Mouse (Mus musculus): ENCODE data around the gene Olfr320. TPM values are rescaled to one million over a fixed set of nuclear protein-coding genes. Genes with fewer than 3 reads are reported as not detected.
"Not testable (repeated sequence)": the region's sequence is repeated elsewhere in the genome, so short reads cannot be mapped to it uniquely, and the experiment has no call there.

Olfr320 gene
- polyA plus RNA-seq, 1 experiment from 2014 or later, result not detected

GRCm38 (mm10) chr11:58643350-58643749 lies 37.5 kb upstream of the Olfr320 start:
- ATAC-seq (ENCODE audit: insufficient number of reproducible peaks, insufficient read depth, low FRiP score, low read depth), result no peak
- H3K9me3 ChIP-seq (ENCODE audit: control insufficient read depth, low read length), result no peaks in the 10 kb centered on the region
- H3K4me1 ChIP-seq (ENCODE audit: control insufficient read depth in 2 of 2, insufficient read depth in 2 of 2, low read length in 2 of 2), result peaks cover 2 to 6% of the 10 kb centered on the region in 2 experiments; a peak in 2 of 4 replicates
- peaks cover 28% of the 10 kb centered on the region for H3K27me3 ChIP-seq (ENCODE audit: control insufficient read depth, insufficient read depth, low read length)
- 26% methylated on average over 6 of the region's 6 CpGs for WGBS
- H3K9ac ChIP-seq (ENCODE audit: low read length), result no peak overlapping the region
- H3K27ac ChIP-seq (replicated peaks in 1 of 2; ENCODE audit: control insufficient read depth in 1 of 2, insufficient read depth in 1 of 2, low read depth in 2 of 2, low read length in 2 of 2), result no peak overlapping the region
- H3K4me2 ChIP-seq (ENCODE audit: low read length), result no peak overlapping the region
- no peaks in the 10 kb centered on the region for H3K36me3 ChIP-seq (ENCODE audit: control insufficient read depth, insufficient read depth, low read length)
- no peak overlapping the region for H3K4me3 ChIP-seq (ENCODE audit: control insufficient read depth in 1 of 2, insufficient read depth in 1 of 2, low read depth in 1 of 2, low read length in 2 of 2)

DNA sequence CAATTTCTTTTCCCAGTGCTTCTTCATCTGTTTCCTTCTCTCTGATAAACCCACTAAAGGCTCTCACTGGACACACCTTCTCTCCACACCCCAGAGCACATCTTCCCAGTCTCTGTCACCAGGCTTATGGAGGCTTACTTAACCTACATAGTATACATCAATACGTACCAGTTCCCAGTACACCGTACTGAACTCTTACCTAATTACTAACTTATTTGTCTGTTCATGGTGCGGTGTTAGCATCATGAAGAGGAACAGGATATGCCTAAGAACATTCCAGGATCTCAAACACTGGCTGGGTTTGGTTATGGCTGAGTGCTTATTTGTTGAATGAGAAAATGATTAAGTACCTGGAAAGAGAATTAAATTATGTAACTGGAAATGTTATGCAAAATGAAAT lies 25.7 kb upstream of the Olfr320 start:
- H3K4me1 ChIP-seq (ENCODE audit: control insufficient read depth in 2 of 2, insufficient read depth in 2 of 2, low read length in 2 of 2), result no peaks in the 10 kb centered on the region
- H3K4me2 ChIP-seq (ENCODE audit: low read length), result no peak overlapping the region
- ATAC-seq (ENCODE audit: insufficient number of reproducible peaks, insufficient read depth, low FRiP score, low read depth), result no peak
- no peaks in the 10 kb centered on the region for H3K27me3 ChIP-seq (ENCODE audit: control insufficient read depth, insufficient read depth, low read length)
- H3K27ac ChIP-seq (replicated peaks in 1 of 2; ENCODE audit: control insufficient read depth in 1 of 2, insufficient read depth in 1 of 2, low read depth in 2 of 2, low read length in 2 of 2), result no peak overlapping the region
- no peaks in the 10 kb centered on the region for H3K36me3 ChIP-seq (ENCODE audit: control insufficient read depth, insufficient read depth, low read length)
- H3K4me3 ChIP-seq (ENCODE audit: control insufficient read depth in 1 of 2, insufficient read depth in 1 of 2, low read depth in 1 of 2, low read length in 2 of 2), result no peak overlapping the region
- 87% methylated on average over 3 of the region's 3 CpGs for WGBS
- no peaks in the 10 kb centered on the region for H3K9me3 ChIP-seq (ENCODE audit: control insufficient read depth, low read length)
- H3K9ac ChIP-seq (ENCODE audit: low read length), result no peak overlapping the region

- 82% methylated on average over 4 of the region's 4 CpGs for WGBS
- no peak within 1 kb of the TSS for H3K4me3 ChIP-seq (ENCODE audit: control insufficient read depth in 1 of 2, insufficient read depth in 1 of 2, low read depth in 1 of 2, low read length in 2 of 2)
- H3K9ac ChIP-seq (ENCODE audit: low read length), result no peak within 1 kb of the TSS
- H3K4me1 ChIP-seq (ENCODE audit: control insufficient read depth in 2 of 2, insufficient read depth in 2 of 2, low read length in 2 of 2), result no peaks in the 10 kb centered on the region
- no peak within 1 kb of the TSS for H3K4me2 ChIP-seq (ENCODE audit: low read length)
- H3K9me3 ChIP-seq (ENCODE audit: control insufficient read depth, low read length), result no peaks in the 10 kb centered on the region
- no peaks in the 10 kb centered on the region for H3K27me3 ChIP-seq (ENCODE audit: control insufficient read depth, insufficient read depth, low read length)
- no peak for ATAC-seq (ENCODE audit: insufficient number of reproducible peaks, insufficient read depth, low FRiP score, low read depth)
- no peak within 1 kb of the TSS for H3K27ac ChIP-seq (replicated peaks in 1 of 2; ENCODE audit: control insufficient read depth in 1 of 2, insufficient read depth in 1 of 2, low read depth in 2 of 2, low read length in 2 of 2)
- H3K36me3 ChIP-seq (ENCODE audit: control insufficient read depth, insufficient read depth, low read length), result no peaks in the 10 kb centered on the region
Measured at GRCm38 (mm10) chr11:58658596-58658995, 22.3 kb upstream of the Olfr320 start, which contains the start of gene Olfr322. Gene Olfr322, plus strand, starts transcription at chr11:58658782.

DNA sequence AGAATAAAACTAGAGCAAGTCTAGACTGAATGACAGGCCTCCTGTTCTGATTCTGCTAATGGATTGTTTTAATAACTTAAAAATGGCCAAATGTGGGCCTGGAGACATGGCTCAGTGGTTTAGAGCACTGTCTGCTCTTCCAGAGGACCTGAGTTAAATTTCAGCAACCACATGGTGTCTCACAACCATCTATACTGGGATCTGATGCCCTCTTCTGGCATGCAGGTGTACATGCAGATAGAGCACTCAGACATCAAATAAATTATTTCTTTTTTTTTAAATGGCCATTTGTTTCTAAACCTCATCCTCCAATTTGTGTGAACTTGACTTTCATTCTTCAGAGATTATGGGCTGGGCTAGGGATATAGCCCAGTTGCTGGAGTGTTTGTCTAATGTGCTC lies 11.6 kb upstream of the Olfr320 start:
- H3K36me3 ChIP-seq (ENCODE audit: control insufficient read depth, insufficient read depth, low read length), result no peaks in the 10 kb centered on the region
- H3K4me1 ChIP-seq (ENCODE audit: control insufficient read depth in 2 of 2, insufficient read depth in 2 of 2, low read length in 2 of 2), result no peaks in the 10 kb centered on the region
- no peaks in the 10 kb centered on the region for H3K9me3 ChIP-seq (ENCODE audit: control insufficient read depth, low read length)
- no peak overlapping the region for H3K4me2 ChIP-seq (ENCODE audit: low read length)
- ATAC-seq (ENCODE audit: insufficient number of reproducible peaks, insufficient read depth, low FRiP score, low read depth), result no peak
- H3K27ac ChIP-seq (replicated peaks in 1 of 2; ENCODE audit: control insufficient read depth in 1 of 2, insufficient read depth in 1 of 2, low read depth in 2 of 2, low read length in 2 of 2), result no peak overlapping the region
- no peaks in the 10 kb centered on the region for H3K27me3 ChIP-seq (ENCODE audit: control insufficient read depth, insufficient read depth, low read length)
- no peak overlapping the region for H3K9ac ChIP-seq (ENCODE audit: low read length)
- no peak overlapping the region for H3K4me3 ChIP-seq (ENCODE audit: control insufficient read depth in 1 of 2, insufficient read depth in 1 of 2, low read depth in 1 of 2, low read length in 2 of 2)

DNA sequence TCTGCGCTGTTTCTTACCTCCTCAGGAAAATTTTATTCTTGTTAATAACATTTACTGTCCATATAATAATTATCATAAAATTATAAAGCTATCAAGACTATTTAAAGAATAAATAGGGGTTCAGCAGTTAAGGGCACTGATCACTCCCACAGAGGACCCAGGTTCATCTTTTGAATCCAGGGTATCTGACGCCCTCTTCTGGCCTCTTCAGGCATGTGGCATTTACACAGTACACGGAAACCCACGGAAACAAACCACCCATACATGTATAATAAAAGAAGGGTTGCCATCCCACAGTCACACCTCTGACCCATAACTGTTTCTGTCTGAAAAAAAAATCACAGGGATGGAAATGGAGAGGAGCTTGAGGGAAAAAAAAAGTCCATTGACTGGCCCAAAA lies 9.1 kb upstream of the Olfr320 start:
- WGBS, result 54% methylated on average over 4 of the region's 4 CpGs
- Histone ChIP-seq H3K4me2 (ENCODE audit: low read length) (no peak overlapping the region), H3K4me3 (ENCODE audit: control insufficient read depth in 1 of 2, insufficient read depth in 1 of 2, low read depth in 1 of 2, low read length in 2 of 2) (no peak overlapping the region), H3K4me1 (ENCODE audit: control insufficient read depth in 2 of 2, insufficient read depth in 2 of 2, low read length in 2 of 2) (no peaks in the 10 kb centered on the region), H3K36me3 (ENCODE audit: control insufficient read depth, insufficient read depth, low read length) (no peaks in the 10 kb centered on the region), H3K9me3 (ENCODE audit: control insufficient read depth, low read length) (no peaks in the 10 kb centered on the region), H3K9ac (ENCODE audit: low read length) (no peak overlapping the region), H3K27me3 (ENCODE audit: control insufficient read depth, insufficient read depth, low read length) (no peaks in the 10 kb centered on the region), H3K27ac (replicated peaks in 1 of 2; ENCODE audit: control insufficient read depth in 1 of 2, insufficient read depth in 1 of 2, low read depth in 2 of 2, low read length in 2 of 2) (no peak overlapping the region)
- no peak for ATAC-seq (ENCODE audit: insufficient number of reproducible peaks, insufficient read depth, low FRiP score, low read depth)

DNA sequence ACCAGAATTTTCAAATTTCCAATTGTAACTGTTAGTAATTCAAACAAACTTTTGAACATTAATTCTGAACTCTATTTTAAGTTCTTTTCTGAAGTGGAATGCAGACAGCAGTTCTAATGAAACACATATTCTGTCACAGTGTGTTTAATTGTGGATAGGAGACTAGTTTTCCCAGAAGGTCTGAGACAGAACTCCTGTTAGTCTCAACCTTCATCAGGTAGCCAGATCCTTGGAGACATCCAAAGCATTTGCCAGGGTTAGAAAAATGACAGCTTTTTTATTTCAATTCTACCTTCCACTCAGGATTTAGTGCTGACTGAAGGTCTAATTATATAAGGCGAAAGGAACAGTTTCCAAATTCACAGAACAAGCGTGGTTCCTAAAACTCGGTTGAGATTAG lies 18.0 kb downstream of the Olfr320 start, which contains the start of gene Olfr319:
Olfr319 (plus strand) TSS at position 301 of the 400 bp plus-strand sequence.
- no peak for ATAC-seq (ENCODE audit: insufficient number of reproducible peaks, insufficient read depth, low FRiP score, low read depth)
- no peak within 1 kb of the TSS for H3K9ac ChIP-seq (ENCODE audit: low read length)
- H3K4me3 ChIP-seq (ENCODE audit: control insufficient read depth in 1 of 2, insufficient read depth in 1 of 2, low read depth in 1 of 2, low read length in 2 of 2), result no peak within 1 kb of the TSS
- no peak within 1 kb of the TSS for H3K4me2 ChIP-seq (ENCODE audit: low read length)
- 0 out of 2 replicates have a peak, but pooled peaks cover 8% of the 10 kb centered on the region for H3K9me3 ChIP-seq (ENCODE audit: control insufficient read depth, low read length)
- no peak within 1 kb of the TSS for H3K27ac ChIP-seq (replicated peaks in 1 of 2; ENCODE audit: control insufficient read depth in 1 of 2, insufficient read depth in 1 of 2, low read depth in 2 of 2, low read length in 2 of 2)
- 72% methylated on average over 3 of the region's 3 CpGs for WGBS
- no peaks in the 10 kb centered on the region for H3K4me1 ChIP-seq (ENCODE audit: control insufficient read depth in 2 of 2, insufficient read depth in 2 of 2, low read length in 2 of 2)
- no peaks in the 10 kb centered on the region for H3K27me3 ChIP-seq (ENCODE audit: control insufficient read depth, insufficient read depth, low read length)
- no peaks in the 10 kb centered on the region for H3K36me3 ChIP-seq (ENCODE audit: control insufficient read depth, insufficient read depth, low read length)

GRCm38 (mm10) chr11:58709086-58709485 lies 28.2 kb downstream of the Olfr320 start:
- Histone ChIP-seq H3K27ac (replicated peaks in 1 of 2; ENCODE audit: control insufficient read depth in 1 of 2, insufficient read depth in 1 of 2, low read depth in 2 of 2, low read length in 2 of 2) (no peak overlapping the region), H3K4me2 (ENCODE audit: low read length) (no peak overlapping the region), H3K4me1 (ENCODE audit: control insufficient read depth in 2 of 2, insufficient read depth in 2 of 2, low read length in 2 of 2) (no peaks in the 10 kb centered on the region), H3K4me3 (ENCODE audit: control insufficient read depth in 1 of 2, insufficient read depth in 1 of 2, low read depth in 1 of 2, low read length in 2 of 2) (no peak overlapping the region), H3K27me3 (ENCODE audit: control insufficient read depth, insufficient read depth, low read length) (no peaks in the 10 kb centered on the region), H3K36me3 (ENCODE audit: control insufficient read depth, insufficient read depth, low read length) (no peaks in the 10 kb centered on the region), H3K9me3 (ENCODE audit: control insufficient read depth, low read length) (no peaks in the 10 kb centered on the region), H3K9ac (ENCODE audit: low read length) (no peak overlapping the region)
- no peak for ATAC-seq (ENCODE audit: insufficient number of reproducible peaks, insufficient read depth, low FRiP score, low read depth)
- WGBS, result 71% methylated on average over 11 of the region's 11 CpGs

DNA sequence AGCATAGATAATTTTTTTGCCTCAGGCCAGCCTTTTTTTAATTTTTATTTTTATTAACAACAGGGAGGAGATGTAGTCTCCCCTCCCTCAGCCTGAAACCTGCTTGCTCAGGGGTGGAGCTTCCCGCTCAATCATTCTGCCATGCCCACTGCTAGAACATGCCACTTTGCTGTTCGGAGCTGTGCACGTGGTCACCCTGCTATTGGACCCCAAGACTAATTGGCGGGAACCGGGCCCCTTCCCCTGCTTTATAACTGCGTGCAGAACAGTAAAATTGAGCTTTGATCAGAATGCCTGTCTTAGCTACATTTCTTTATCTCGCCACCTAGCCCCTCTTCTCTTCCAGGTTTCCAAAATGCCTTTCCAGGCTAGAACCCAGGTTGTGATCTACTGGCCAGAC lies 36.8 kb downstream of the Olfr320 start:
- H3K9me3 ChIP-seq (ENCODE audit: control insufficient read depth, low read length); H3K4me2 ChIP-seq (ENCODE audit: low read length); H3K9ac ChIP-seq (ENCODE audit: low read length); H3K27ac ChIP-seq (replicated peaks in 1 of 2; ENCODE audit: control insufficient read depth in 1 of 2, insufficient read depth in 1 of 2, low read depth in 2 of 2, low read length in 2 of 2); ATAC-seq (ENCODE audit: insufficient number of reproducible peaks, insufficient read depth, low FRiP score, low read depth); H3K36me3 ChIP-seq (ENCODE audit: control insufficient read depth, insufficient read depth, low read length); H3K27me3 ChIP-seq (ENCODE audit: control insufficient read depth, insufficient read depth, low read length); H3K4me3 ChIP-seq (ENCODE audit: control insufficient read depth in 1 of 2, insufficient read depth in 1 of 2, low read depth in 1 of 2, low read length in 2 of 2); H3K4me1 ChIP-seq (ENCODE audit: control insufficient read depth in 2 of 2, insufficient read depth in 2 of 2, low read length in 2 of 2): not testable (repeated sequence)
- 92% methylated on average over 6 of the region's 7 CpGs for whole genome bisulfite sequencing
